Mouse (Mus musculus) liver, embryonic 14.5 days (tissue): ENCODE results near the gene Msi1.

Experiments used
- CTCF ChIP-seq: IDR thresholded peaks from 2 replicates; pipeline ENCODE4 v1.5.1; 2016; ENCODE audit warnings: antibody characterized with exemption, low read depth, control low read depth
- EP300 ChIP-seq: IDR thresholded peaks from 2 replicates; pipeline ENCODE4 v1.6.1; 2016; ENCODE audit warnings: antibody characterized with exemption, low read depth

GRCm38 (mm10) chr5:115429359-115430186 is at the start of gene Msi1:
- no peak for TF ChIP-seq CTCF
- TF ChIP-seq EP300: no peak
